Mouse (Mus musculus) embryo, embryonic 9.5 days (tissue): ENCODE results near the gene Nelfb.
A peak's percentile ranks its signal among the peaks of the same experiment; 100 is the strongest.
"Not testable (repeated sequence)": the region's sequence is repeated elsewhere in the genome, so short reads cannot be mapped to it uniquely, and the experiment has no call there.

ENCODE experiments used
- DNase-seq: peaks from one replicate; pipeline ENCODE4 v3.0.0-alpha.2; 2017; ENCODE audit errors: extremely low spot score

Nelfb gene

DNA sequence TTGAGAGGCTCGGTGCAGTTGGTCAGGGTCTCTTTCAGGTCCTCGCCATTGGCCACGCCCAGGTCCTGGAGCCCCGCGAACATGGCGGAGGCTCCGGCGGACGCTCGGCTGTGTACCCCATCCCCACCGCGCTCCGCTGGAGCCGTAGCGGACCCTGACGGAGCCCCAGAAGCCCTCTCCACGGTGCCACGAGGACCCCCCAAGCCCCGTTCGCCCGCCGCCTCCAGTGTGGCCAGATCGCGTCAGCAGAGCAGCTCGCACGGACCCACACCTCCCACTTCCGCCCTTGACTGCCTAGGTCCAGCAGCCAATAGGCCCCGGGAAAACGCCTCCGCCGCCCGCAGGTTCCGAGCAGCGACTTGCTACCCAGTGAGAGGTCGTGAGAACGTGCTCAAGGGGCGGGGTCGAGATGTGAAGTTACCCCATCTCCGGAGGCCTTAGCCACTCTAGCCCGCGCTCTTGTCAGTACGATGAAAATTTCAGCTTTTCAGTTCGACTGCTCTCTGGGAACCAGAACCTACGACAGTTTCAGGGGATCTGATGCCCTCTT is at the start of gene Nelfb:
Gene Nelfb (minus strand): TSS at position 369 of the 550 bp plus-strand sequence.
- peak; percentile 96 for DNase-seq

DNA sequence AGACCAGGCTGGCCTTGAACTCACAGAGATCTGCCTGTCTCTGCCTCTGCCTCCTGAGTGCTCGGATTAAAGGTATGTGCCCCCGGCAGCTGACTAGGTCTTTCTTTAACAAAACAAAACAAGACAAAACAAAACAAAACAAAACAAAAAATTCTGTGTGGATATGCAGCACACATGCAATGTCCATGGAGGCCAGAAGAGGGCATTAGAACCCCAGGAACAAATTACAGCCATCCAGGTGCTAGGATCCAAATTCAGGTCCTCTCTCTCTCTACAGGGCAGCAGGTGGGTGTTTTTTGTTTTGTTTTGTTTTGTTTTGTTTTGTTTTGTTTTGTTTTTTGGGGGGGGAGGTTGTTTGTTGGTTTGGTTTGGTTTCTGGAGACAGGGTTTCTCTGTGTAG is 47.6 kb upstream of the Nelfb start:
- no peak for DNase-seq

DNA sequence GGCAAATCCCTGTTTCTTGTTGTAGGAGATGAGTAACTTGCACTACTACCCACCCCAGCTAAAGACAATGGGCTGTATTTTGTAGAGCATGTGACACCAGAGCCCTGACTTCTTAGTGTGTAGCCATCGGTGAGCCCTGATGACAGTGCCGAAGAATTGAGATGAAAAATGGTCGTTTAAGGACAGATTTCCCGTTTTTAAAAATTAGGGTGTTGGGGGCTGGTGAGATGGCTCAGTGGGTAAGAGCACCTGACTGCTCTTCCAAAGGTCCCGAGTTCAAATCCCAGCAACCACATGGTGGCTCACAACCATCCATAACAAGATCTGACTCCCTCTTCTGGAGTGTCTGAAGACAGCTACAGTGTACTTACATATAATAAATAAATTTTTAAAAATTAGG is 46.0 kb upstream of the Nelfb start:
- not testable (repeated sequence) for DNase-seq

DNA sequence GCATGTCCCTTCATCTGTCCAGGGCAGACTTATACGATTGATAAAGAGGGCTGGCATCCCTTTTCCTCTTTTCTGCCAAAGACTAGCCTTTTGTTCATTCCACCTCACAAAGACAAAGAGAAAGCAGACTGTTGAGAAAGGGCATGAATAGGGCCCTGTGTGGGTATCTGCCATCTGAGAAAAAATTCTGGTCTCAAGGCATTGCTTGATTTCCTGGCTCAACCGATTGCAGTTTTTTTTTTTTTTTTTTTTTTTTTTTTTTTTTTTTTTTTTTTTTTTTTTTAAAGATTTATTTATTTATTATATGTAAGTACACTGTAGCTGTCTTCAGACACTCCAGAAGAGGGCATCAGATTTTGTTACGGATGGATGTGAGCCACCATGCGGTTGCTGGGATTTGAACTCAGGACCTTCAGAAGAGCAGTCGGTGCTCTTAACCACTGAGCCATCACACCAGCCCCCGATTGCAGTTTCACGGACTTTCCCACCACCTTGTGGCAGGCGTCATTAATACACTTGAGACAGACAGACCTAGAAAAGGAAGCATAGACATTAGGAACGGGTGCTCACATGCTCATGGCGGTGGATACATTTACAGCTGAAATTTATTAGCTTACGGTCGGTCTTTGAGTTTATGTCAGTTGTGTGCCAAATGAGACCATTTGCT is 45.3 kb upstream of the Nelfb start:
- DNase-seq, result peak; percentile 45

DNA sequence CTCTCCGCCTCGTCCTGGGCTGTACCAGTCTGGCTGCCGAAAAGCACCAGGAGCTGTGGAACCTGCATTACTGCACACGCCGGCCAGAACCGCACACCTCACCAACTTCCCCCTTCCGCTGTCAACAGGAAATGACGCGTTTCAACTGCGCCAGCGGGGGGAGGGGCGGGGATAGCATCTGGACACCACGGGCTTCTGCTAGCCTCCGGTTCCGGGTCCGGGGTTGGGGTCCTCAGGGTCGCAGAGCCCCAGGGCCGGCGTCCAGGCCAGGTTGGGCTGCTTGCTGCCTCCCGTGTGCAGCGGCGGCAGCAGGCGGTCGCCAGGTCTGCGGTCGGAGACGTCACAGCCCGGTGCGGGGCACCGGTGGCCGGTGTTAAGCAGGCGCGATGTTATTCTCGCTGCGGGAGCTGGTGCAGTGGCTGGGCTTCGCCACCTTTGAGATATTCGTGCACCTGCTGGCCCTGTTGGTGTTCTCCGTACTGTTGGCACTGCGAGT is 44.0 kb upstream of the Nelfb start, which contains the start of gene Tmem203:
Gene Tmem203 (plus strand): TSS at position 156 of the 496 bp plus-strand sequence.
- DNase-seq, result peak; percentile 95

DNA sequence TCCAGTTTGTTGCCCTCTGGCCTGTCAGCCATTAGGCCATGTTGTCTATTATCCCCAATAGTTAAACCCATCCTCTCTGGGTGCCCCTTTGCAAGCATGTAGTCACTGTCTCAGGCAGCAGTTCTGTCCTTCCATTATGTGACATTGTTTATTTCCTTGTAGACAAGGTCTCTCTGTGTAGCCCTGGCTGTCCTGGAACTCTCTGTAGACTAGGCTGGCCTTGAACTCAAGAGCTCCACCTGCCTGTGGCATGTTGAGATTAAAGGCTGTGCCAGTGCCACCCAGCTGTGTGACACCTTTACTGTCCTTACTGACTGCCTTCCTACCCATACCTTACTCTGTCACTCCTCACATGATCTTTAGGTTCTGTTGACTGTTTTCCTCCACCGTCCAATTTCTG is 41.0 kb upstream of the Nelfb start:
- no peak for DNase-seq

DNA sequence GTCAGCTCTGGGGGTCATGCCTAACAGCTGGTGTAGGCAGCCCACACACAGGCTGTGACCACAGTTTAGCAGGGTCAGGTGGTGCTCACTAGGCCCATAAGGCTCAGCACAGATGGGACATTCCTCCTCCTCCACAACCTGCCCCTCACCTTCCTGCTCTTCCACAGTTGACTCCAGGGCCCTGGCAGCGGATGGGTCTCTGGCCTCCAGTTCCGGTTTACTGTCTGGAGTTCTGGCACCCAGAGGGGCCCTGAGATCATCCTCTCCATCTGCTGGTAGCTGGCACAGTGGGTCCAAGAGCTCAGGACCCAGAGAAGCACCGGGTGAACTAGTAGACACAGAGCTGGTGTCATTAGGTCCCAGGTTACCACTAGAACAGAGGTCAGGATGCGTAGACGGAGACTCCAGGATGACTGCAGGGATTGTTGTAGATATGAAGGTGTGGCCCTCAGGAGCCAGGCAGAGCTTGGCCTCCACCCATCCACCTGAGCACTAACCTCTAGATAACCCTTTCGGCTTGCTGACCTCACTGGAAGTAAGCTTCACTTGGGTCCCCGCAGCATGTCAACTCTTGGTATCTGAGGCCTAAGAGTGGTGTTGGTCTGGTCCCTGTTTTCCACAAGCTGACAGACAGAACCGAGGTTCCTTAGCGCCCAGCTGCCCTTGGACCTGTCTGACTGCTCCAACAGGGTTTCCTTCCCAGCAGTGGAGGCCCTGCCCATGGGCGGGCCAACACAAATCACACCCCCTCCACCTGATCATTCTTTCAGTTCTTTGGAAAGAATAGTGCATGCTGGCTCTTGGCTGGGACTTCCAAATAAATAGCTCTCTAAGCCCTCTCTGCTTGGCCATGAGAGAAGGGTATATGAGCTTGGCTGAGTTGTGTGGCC is 35.1 kb upstream of the Nelfb start, which contains the start of gene AL732309.1:
Gene AL732309.1 (minus strand): TSS at position 681 of the 890 bp plus-strand sequence.
- no peak for DNase-seq

DNA sequence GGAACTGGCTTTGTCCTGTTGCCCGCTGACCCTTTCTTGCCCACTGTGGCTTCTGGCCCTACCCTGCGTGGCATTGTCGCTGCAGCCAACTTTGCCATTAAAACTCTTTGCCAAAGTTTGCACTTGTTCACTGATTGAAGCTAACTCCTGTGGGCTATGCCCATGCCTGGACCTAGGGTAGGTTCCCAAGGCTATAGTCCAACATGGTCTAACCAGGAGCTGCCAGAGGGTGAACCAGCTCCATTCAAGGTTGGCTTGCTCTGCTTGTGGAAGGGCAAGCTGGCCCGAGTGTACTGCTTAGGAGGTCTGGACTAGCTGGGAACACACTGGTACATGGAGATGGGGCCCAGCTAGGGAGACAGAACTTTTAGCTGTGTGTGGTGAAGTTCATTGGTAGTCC is 32.9 kb upstream of the Nelfb start:
- no peak for DNase-seq

DNA sequence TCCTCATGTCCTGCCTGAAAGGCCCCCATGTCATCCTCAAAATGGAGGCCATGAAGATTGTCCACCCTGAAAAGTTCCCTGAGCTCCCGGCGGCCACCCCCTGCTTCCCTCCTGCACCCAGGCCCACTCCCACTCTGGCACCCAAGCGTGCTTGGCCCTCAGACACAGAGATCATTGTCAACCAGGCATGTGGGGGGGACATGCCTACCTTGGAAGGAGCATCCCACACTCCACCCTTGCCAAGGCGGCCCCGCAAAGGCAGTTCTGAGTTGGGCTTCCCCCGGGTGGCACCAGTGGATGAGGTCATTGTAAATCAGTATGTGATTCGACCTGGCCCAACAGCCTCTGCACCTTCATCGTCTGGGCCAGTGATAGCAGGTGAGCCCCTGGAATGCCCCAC is 32.1 kb upstream of the Nelfb start:
- no peak for DNase-seq

DNA sequence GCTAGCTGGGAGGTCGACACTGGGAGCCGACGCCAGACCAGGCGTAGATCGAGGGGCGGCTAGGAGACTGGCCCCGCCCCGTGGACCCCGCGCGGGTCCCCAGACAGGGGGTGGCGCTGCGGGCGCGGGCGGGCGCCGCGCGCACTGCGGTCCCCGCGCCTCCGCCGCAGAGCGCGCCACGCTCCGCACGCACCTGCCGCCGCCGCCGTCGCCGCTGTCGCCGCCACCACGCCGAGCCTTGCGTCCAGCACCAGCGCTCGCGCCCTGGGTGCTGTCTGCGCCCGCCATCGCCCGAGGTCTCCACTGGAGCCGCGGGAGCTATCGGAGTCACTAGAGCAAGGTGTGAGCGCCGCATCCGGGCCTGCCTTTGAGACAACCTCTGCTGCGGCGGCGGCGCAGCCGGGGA is 30.8 kb upstream of the Nelfb start, which contains the start of the genes Rnf208 and Cysrt1:
Gene Rnf208 (plus strand): TSS at position 155 of the 406 bp plus-strand sequence.
Gene Cysrt1 (minus strand): TSS at position 352 of the 406 bp plus-strand sequence.
- DNase-seq, result no peak

DNA sequence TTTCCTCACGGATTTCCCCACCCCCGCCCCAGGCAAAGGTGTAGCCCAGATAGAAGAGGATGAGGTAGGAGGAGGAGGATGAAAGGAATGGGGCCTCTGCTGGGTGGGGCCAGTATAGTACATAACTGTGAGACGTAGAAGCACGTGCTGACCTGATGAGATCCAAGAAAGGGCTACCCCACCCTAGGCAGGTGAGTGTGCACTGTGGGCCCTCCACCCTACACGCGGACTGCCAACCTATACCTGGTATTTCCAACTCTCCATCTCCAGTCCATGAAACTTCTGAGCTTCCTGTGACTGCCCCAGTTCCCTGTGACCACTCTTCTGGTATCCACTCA is 30.1 kb upstream of the Nelfb start:
- no peak for DNase-seq

DNA sequence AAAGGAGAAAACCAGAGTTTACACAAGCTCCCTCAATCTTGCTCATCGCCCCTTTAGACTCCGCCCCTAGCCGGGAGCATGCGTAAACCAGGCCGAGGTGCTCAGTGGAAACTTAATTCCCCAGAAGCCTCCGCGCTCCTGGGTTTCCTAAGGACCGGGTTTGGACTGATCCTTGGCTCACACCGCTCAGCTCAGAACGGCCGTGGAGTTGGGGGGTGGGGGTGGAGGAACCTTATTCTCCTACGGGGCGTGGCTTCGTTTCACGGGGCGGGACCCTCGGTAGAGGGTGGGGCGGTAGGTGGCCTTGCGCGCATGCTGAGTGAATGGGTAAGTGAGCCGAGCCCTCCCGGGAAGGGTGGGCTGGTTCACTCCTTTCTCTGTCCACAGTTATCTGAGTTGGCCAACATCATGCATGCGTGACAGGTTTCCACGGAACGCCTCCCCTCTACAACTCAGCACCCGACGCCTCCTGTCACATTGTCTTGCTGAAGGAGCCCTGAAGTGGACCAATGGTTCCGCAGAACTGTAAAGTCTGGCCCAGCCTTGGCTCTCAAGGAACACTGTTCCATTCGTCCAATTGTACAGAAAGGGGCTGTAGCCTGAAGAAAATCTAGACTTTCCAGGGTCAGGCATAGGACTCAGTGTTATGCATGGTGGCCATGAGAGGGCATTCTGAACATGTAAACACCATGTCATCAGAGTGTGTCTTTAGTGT is 29.6 kb upstream of the Nelfb start:
- DNase-seq, result peak; percentile 75

DNA sequence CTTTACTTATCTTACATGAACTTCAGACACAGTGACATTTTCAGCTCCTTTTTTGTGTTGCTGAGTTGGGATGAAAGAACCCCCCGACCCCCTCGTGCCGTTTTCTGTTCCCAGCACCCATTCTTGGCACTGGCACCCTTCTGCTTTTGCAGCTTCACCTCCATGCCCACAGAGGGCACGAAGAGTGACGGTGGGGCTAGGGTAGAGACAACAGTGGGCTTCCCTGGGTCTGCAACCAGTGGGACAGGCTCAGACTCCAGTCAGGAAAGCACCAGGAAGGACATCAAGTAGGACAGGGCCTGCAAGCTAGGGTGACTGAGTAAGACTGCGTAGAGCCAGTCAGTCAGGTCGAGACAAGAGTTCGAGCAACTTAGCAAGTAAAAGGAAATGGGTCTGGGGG is 29.0 kb upstream of the Nelfb start:
- no peak for DNase-seq

DNA sequence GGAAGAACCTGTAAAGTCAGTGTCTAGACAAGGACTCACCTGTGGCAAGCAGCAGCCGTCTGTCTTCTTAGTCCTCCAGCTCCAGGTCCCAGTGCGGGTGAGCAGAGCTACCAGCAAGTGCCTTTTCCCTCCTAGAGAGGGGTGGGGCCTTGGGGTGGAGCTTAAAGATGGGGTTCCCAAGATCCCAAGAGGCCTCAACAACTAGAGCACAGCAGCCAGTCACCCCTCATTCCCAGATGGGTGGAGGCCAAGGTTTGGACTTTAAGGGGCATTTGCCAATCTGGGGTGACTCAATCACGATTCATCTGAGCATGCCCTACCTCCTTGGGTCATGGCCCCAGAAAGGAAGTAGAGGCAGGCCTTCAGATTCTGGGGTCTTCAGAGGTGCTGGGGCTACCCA is 28.5 kb upstream of the Nelfb start:
- DNase-seq, result no peak

DNA sequence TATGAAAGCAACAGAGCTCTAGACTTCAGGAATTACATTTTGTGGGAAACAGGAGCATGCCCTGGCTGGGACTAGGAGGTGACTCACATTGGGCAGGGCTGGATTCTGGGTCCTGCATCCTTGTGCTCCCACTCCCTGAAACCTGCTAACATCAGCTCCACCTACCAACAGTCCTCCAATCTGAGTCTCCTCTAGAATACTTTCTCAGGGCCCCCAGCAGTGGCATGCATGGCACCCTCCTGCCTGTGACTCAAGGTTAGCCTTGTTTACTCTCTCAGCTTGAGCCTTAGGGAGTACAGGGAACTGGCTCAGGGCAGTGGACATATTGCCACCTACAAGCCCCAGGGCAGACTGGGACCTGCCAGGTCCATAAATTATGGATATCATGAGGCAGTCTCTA is 26.8 kb upstream of the Nelfb start:
- DNase-seq, result no peak

DNA sequence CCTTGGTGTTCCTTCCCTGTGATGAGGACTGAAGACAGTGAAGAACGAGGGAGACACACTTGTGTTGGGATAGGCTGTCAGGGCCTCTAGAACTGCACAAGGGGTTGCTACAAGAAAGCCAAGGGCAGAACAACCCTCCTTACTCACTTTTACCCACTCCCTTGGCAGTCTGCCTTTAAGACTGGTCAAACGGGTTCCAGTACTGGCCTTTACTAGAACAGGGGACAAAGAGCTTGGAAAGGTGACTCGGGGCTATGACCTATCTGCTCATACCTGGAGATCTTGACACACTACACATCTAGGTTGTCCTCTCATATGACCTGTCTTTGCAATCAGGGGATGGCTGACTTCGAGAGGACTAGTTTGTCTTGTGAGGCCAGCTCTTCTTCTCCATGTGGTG is 26.2 kb upstream of the Nelfb start:
- no peak for DNase-seq

DNA sequence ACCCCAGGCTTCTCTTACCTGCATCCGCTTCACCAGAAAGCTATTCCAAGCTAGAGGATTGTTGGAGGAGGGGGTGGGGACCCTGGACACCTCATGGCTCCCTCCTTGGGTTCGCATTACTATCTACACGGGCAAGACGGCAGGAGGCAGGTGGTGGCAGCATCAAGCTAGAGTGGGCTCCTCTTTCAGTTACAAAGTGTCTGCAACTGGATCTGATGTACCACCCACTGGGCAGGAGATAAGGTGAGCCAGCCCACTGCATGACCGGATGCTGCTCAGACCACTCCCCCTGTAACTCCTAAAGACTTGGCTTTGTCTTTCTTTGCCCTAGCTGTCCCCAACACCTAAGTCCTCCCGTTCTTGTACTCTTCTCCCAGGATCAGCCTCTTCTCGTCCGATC is 25.3 kb upstream of the Nelfb start, which contains the start of gene Rnf224:
Gene Rnf224 (minus strand): TSS at position 174 of the 400 bp plus-strand sequence.
- DNase-seq, result no peak

DNA sequence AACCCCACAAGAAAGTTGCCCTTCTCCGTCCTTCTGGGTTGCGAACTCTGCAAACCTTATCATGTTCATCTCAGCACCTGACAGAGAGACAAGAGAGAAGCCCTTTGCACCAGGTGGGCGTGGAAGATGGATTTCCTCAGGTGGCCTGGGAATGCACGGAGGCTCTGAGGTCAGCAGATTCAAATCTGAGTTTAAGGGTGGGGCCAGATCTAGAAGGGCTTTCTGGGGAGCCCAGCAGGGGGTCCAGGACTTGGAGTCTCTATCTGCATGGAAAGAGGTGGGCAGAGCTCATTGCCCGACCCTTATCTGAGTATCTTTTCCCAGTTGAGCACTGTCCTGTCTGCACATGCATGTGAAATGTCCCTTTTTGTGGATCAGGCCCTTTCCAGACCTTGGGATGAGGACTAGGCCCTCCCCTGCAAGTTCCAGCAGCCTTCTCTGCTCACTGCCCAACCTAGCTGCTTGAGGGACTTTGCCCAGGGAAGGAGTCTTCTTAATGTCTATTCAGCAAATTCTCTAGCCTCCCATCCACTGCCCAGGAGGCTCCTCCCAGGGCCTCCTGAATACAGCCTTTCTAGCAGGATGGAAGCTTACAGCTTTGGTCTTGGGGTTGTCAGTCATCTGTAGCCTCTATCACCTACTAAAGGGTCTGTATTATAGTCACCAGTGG is 23.4 kb upstream of the Nelfb start:
- no peak for DNase-seq

DNA sequence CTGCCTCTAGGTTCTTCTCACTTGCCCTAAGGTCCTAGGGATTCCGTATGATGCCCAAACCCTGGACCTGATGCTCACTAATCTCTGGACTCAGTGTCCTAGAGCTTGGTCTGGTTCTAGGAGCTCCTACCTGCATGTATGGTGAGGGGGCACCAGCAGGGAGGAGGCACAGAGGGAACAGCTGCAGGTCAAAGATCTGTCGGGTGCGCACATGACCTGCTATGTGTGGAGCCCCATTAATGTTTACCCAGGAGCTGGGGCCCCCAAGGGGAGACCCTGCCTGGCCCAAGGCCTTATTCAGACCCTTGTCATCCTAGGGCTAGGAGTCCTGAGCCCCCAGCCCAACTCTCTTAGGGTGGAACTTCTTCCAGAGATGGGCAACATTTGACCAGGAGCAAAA is 22.8 kb upstream of the Nelfb start, which contains the start of gene Slc34a3:
Gene Slc34a3 (minus strand): TSS at position 315 of the 400 bp plus-strand sequence.
- DNase-seq, result no peak

DNA sequence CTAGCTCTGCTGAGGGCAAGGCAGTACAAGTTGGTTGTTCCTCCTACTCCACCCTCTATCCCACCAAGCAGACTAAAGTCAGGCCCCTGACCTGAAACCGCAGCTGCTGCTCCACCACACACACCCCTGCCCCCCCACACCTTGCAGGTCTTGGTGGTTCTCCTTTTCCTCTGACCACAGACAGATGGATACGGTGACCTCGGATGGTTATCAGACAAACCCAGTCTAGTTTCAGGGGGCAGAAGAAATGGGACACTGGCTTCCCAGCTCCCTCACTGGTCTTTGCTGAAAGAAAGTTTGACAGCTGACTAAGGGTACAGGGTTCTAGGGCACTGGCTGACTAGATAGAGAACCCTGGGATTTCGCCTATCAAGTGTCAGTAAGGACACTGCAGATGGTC is 22.1 kb upstream of the Nelfb start:
- no peak for DNase-seq

DNA sequence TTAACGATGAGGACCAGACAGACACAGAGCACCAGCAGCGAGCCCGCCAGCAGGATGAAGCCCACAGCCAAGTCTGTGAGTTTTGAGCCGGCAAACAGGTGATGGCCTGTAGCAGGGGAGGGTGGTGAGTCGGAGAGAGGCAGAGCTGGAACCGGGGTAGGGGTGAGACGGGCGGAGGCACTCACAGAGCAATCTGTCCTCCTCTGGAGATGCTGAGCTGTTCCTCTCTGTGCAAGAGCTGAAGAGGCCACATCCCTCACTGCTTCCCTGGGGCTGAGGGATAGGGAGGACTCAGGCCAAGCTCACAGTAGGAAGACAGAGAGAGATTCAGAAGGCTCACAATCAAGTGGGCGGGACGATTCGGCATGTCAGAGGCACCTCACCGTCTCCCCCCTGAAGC is 19.7 kb upstream of the Nelfb start:
- DNase-seq, result no peak
